Mouse (Mus musculus) heart, embryonic 12.5 days (tissue): ENCODE measurements around the gene Myo9b. TPM values are rescaled to one million over a fixed set of nuclear protein-coding genes. Genes with fewer than 3 reads are reported as not detected.
"Not testable (repeated sequence)": the region's sequence is repeated elsewhere in the genome, so short reads cannot be mapped to it uniquely, and the experiment has no call there.

Source experiments
- ATAC-seq: fragments of 200-750 bp; cut with Nextera tagmentation; 2 replicates; pipeline ENCODE4 v1.8.0; 2017; ENCODE audit warnings: moderate TSS enrichment, moderate library complexity; ENCODE audit not compliant: insufficient number of reproducible peaks, low FRiP score
- H3K27ac ChIP-seq: fragments of 300-500 bp; sonication (generic); 2 replicates; pipeline ENCODE4 v1.5.1; 2016; ENCODE audit warnings: mild to moderate bottlenecking, moderate library complexity; ENCODE audit not compliant: poor library complexity, severe bottlenecking
- H3K27me3 ChIP-seq: fragments of 300-500 bp; sonication (generic); replicated peaks from 2 replicates; pipeline ENCODE4 v1.6.1; 2016; ENCODE audit warnings: mild to moderate bottlenecking, moderate library complexity
- H3K36me3 ChIP-seq: fragments of 300-500 bp; sonication (generic); 2 replicates; pipeline ENCODE4 v1.6.1; 2016; ENCODE audit warnings: mild to moderate bottlenecking, moderate library complexity
- H3K4me1 ChIP-seq: fragments of 300-500 bp; sonication (generic); replicated peaks from 2 replicates; pipeline ENCODE4 v1.6.1; 2016; ENCODE audit warnings: mild to moderate bottlenecking
- H3K4me2 ChIP-seq: fragments of 300-500 bp; sonication (generic); 2 replicates; pipeline ENCODE4 v1.6.1; 2016; ENCODE audit warnings: mild to moderate bottlenecking, moderate library complexity
- H3K4me3 ChIP-seq: fragments of 300-500 bp; sonication (generic); 2 replicates; pipeline ENCODE4 v1.5.1; 2016; ENCODE audit warnings: mild to moderate bottlenecking
- H3K9ac ChIP-seq: fragments of 300-500 bp; sonication (generic); 2 replicates; pipeline ENCODE4 v1.6.1; 2016; ENCODE audit warnings: mild to moderate bottlenecking, moderate library complexity
- H3K9me3 ChIP-seq: fragments of 300-500 bp; sonication (generic); replicated peaks from 2 replicates; pipeline ENCODE4 v1.6.1; 2016; ENCODE audit warnings: mild to moderate bottlenecking, moderate library complexity
- WGBS: fragments of 180-500 bp; shearing (Covaris S2); methylation state at CpG from one replicate; pipeline ENCODE4 v1.1.7; 2016; 5-methylcytosine and 5-hydroxymethylcytosine counted together
- polyA plus RNA-seq: library from polyadenylated mRNA; unstranded; fragments of >200 nt; fragmentation: Nextera tagmentation; extraction: Ambion mirVana; gene quantifications from 2 replicates; pipeline ENCODE4 v1.2.1, GENCODE M21; 2016

Gene Myo9b
- polyA plus RNA-seq, 1 experiment from 2014 or later: 28.1 TPM

- Histone ChIP-seq H3K27me3 (no peaks in the 10 kb centered on the region), H3K36me3 (peaks cover 23% of the 10 kb centered on the region), H3K27ac (no peak overlapping the region), H3K4me3 (no peak overlapping the region), H3K9me3 (no peaks in the 10 kb centered on the region), H3K4me2 (no peak overlapping the region), H3K4me1 (peaks cover 45% of the 10 kb centered on the region), H3K9ac (0 out of 2 replicates have a peak overlapping the region, but pooled peaks have one; percentile 22)
- ATAC-seq: no peak
- WGBS: 90% methylated on average over 3 of the region's 3 CpGs
Observed at GRCm38 (mm10) chr8:71276166-71276565, 3.7 kb downstream of the Myo9b start.

DNA sequence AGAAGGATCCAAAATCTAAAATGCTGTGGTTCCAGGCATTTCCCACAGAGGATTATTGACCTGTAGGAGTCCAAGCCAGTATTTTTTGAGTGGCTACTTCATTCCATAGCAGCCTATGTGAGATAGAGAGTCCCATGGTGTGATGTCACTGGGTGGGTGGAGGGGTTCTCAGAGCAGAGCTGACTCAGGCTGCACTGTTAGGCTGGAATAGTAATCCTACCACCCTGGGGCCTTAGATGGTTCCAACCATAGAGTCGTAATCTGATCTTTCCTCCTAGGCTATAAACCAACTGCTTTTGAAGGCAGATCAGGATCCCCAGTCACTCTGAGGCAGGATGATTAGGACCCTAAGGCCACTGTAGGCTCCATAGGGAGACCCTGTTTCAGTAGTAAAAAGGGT is 6.9 kb downstream of the Myo9b start:
- WGBS: 82% methylated on average over 1 of the region's 1 CpGs
- H3K4me1 ChIP-seq: peaks cover 59% of the 10 kb centered on the region
- H3K4me3 ChIP-seq, H3K27me3 ChIP-seq, H3K27ac ChIP-seq, H3K9ac ChIP-seq, ATAC-seq, H3K9me3 ChIP-seq, H3K4me2 ChIP-seq: not testable (repeated sequence)
- peaks cover 27% of the 10 kb centered on the region for H3K36me3 ChIP-seq

DNA sequence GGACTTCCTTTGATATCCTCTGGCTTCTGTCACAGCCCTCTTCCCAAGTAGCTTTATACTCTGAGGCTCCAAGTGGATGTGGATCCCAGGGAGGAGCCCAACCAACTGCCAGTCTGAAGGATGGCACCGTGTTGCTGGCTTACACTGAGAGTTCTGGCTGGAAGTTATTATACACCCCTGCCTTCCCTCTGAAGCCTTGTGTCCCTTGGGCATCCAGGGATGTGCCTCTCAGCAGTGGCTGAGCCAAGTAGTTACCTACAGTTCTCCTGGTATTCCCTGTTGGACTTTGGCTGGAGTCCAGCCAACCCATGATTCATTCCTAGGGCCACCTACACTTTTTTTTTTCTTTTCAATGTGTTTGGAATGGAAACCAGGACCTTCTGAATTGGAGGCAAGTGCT is 9.2 kb downstream of the Myo9b start:
- not testable (repeated sequence) for ATAC-seq, H3K9ac ChIP-seq, H3K4me3 ChIP-seq, H3K4me2 ChIP-seq, H3K27me3 ChIP-seq, H3K9me3 ChIP-seq
- peaks cover 13% of the 10 kb centered on the region for H3K36me3 ChIP-seq
- peaks cover 52% of the 10 kb centered on the region for H3K4me1 ChIP-seq
- 70% methylated on average over 1 of the region's 1 CpGs for WGBS
- H3K27ac ChIP-seq: peak overlapping the region; percentile 90

GRCm38 (mm10) chr8:71282621-71283020 is 10.1 kb downstream of the Myo9b start:
- no peak overlapping the region for H3K4me3 ChIP-seq
- peaks cover 10% of the 10 kb centered on the region; the same call in 1 of the 2 replicates for H3K36me3 ChIP-seq
- peak overlapping the region; percentile 90 for H3K27ac ChIP-seq
- 52% methylated on average over 5 of the region's 5 CpGs for WGBS
- H3K9me3 ChIP-seq: no peaks in the 10 kb centered on the region
- H3K4me1 ChIP-seq: peaks cover 52% of the 10 kb centered on the region
- peak overlapping the region; percentile 47 for H3K4me2 ChIP-seq
- ATAC-seq: peak; percentile 36; the same call in 1 of the 2 replicates
- H3K9ac ChIP-seq: peak overlapping the region; percentile 47; the same call in 1 of the 2 replicates
- H3K27me3 ChIP-seq: no peaks in the 10 kb centered on the region

DNA sequence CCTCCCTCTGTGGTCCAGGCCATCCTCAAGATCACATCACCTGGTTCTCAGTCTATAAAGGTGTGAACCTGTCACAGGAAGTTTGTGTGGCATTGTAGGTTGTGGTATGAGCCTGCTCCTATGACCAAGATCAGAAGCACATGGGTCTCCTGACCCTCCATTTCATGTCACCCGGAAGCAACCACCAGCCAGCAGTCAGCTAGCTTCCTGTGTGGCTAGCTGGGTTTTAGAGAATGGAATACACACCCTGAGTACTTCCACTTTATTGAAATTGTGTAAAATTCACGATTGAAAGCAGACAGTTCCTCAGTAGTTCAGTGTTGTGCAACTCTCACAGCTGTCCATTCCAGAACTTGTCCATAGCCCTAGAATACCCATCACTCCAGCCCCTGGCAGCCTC is 13.7 kb downstream of the Myo9b start:
- H3K27me3 ChIP-seq, H3K9ac ChIP-seq, H3K9me3 ChIP-seq, ATAC-seq, H3K27ac ChIP-seq, H3K4me2 ChIP-seq, H3K4me3 ChIP-seq: not testable (repeated sequence)
- peaks cover 31% of the 10 kb centered on the region for H3K36me3 ChIP-seq
- peaks cover 61% of the 10 kb centered on the region for H3K4me1 ChIP-seq
- 70% methylated on average over 2 of the region's 2 CpGs for WGBS

DNA sequence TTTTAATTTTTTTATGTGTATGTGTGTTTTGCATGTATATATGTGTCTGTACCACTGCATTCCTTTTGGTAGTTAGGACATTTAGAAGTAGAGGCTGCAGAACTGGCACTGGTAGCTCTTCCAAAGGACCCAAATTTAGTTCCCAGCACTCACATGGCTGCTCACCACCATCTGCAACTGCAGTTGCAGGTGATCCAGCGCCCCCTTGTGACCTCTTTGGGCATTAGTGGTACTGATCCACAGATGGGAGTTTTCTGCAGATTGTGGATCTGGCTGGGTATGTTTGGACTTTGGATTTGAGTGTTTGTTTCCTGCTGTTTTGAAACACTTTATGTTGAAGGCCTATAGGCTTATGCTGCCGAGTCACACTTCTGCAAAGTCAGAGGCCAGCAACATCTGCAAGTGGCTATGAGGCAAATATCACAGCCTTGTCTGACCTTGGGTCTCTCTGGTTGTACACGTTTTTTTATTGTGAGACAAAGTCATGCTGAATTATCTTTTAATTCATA is 16.0 kb downstream of the Myo9b start:
- H3K27ac ChIP-seq: no peak overlapping the region
- no peak overlapping the region for H3K4me2 ChIP-seq
- no peak overlapping the region for H3K9ac ChIP-seq
- H3K9me3 ChIP-seq: no peaks in the 10 kb centered on the region
- peaks cover 43% of the 10 kb centered on the region for H3K4me1 ChIP-seq
- ATAC-seq: no peak
- H3K36me3 ChIP-seq: peaks cover 45% of the 10 kb centered on the region
- 56% methylated on average over 3 of the region's 3 CpGs for WGBS
- H3K4me3 ChIP-seq: no peak overlapping the region
- H3K27me3 ChIP-seq: no peaks in the 10 kb centered on the region

- H3K27ac ChIP-seq: no peak overlapping the region
- WGBS: 56% methylated on average over 7 of the region's 7 CpGs
- ATAC-seq: no peak
- peaks cover 38% of the 10 kb centered on the region for H3K4me1 ChIP-seq
- H3K9me3 ChIP-seq: no peaks in the 10 kb centered on the region
- no peak overlapping the region for H3K4me3 ChIP-seq
- no peaks in the 10 kb centered on the region for H3K27me3 ChIP-seq
- peaks cover 48% of the 10 kb centered on the region for H3K36me3 ChIP-seq
- no peak overlapping the region for H3K4me2 ChIP-seq
- H3K9ac ChIP-seq: no peak overlapping the region
Observed at GRCm38 (mm10) chr8:71289098-71289497, 16.6 kb downstream of the Myo9b start.

DNA sequence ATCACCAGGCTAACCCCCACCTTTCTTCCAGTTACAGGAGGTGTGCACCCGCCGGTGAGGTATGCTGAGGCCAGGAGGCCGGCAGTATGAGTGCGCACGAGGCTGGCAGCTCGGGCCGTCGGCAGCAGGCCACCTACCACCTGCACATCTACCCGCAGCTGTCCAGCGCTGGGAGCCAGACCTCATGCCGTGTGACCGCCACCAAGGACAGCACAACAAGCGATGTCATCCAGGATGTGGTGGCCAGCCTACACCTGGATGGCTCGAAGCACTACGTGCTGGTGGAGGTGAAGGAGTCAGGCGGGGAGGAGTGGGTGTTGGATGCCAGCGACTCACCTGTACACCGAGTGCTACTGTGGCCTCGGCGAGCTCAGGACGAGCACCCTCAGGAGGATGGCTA is 17.7 kb downstream of the Myo9b start:
- ATAC-seq: 0 out of 2 replicates have a peak, but pooled peaks have one; percentile 10
- no peaks in the 10 kb centered on the region for H3K27me3 ChIP-seq
- H3K4me3 ChIP-seq: no peak overlapping the region
- 90% methylated on average over 21 of the region's 21 CpGs for WGBS
- H3K4me1 ChIP-seq: peaks cover 27% of the 10 kb centered on the region
- H3K4me2 ChIP-seq: no peak overlapping the region
- no peaks in the 10 kb centered on the region for H3K9me3 ChIP-seq
- peaks cover 56% of the 10 kb centered on the region for H3K36me3 ChIP-seq
- H3K9ac ChIP-seq: no peak overlapping the region
- no peak overlapping the region for H3K27ac ChIP-seq

- H3K36me3 ChIP-seq: peaks cover 61% of the 10 kb centered on the region
- peaks cover 26% of the 10 kb centered on the region for H3K4me1 ChIP-seq
- H3K9me3 ChIP-seq: no peaks in the 10 kb centered on the region
- ATAC-seq: no peak
- no peak overlapping the region for H3K4me3 ChIP-seq
- WGBS: 91% methylated on average over 10 of the region's 10 CpGs
- no peak overlapping the region for H3K4me2 ChIP-seq
- H3K27ac ChIP-seq: no peak overlapping the region
- H3K27me3 ChIP-seq: no peaks in the 10 kb centered on the region
- no peak overlapping the region for H3K9ac ChIP-seq
Observed at GRCm38 (mm10) chr8:71290911-71291310, 18.4 kb downstream of the Myo9b start.

DNA sequence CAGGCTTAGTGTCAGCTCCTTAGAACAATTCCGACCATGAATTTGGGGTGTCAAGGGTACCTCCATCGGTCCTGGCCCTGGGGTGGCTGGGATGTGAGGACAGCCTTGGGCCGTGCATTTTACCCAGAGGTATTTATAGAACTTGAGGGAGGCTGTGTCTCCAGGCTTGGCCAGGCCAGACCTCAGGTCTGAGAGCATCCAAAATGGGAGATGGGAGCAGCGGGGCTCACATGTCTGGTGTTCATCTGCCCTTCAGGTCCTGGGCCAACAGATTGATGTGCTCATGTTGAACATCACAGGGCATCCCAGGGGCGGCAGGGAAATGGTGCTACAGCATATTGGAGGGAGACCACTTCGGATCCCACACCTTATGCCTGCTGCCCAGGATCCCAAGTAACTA is 18.8 kb downstream of the Myo9b start:
- ATAC-seq: no peak
- Histone ChIP-seq H3K9ac (no peak overlapping the region), H3K36me3 (peaks cover 65% of the 10 kb centered on the region), H3K27me3 (no peaks in the 10 kb centered on the region), H3K4me1 (peaks cover 26% of the 10 kb centered on the region), H3K4me2 (no peak overlapping the region), H3K9me3 (no peaks in the 10 kb centered on the region), H3K27ac (no peak overlapping the region), H3K4me3 (no peak overlapping the region)
- 65% methylated on average over 6 of the region's 6 CpGs for WGBS

GRCm38 (mm10) chr8:71293930-71294329 is 21.4 kb downstream of the Myo9b start:
- H3K27me3 ChIP-seq, H3K4me3 ChIP-seq, H3K27ac ChIP-seq, H3K9me3 ChIP-seq, H3K9ac ChIP-seq, ATAC-seq, H3K4me2 ChIP-seq: not testable (repeated sequence)
- Histone ChIP-seq H3K4me1 (peaks cover 20% of the 10 kb centered on the region), H3K36me3 (peaks cover 72% of the 10 kb centered on the region)
- 96% methylated on average over 3 of the region's 3 CpGs for WGBS

DNA sequence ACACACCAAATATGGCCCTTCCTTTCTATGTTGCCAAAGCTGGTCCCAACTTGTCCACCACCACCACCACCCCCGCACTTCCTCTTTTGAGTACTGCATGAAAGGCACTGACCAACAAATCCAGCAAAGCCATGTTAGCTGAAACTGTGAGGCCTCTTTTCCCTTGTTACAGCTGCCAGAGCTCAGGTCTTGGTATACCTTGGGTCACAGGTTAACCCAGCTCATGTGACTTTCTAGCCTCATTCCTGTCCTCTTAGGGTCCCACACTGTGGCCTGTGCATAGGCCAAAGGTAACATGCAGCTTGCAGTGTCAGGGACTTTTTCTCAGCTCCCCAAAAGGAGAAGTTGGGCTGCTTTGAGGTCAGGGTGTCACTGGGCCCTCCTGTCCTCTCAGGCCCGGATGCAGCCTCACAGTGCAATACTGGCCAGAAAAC is 23.7 kb downstream of the Myo9b start:
- Histone ChIP-seq H3K9me3 (no peaks in the 10 kb centered on the region), H3K4me1 (peaks cover 13% of the 10 kb centered on the region), H3K27ac (no peak overlapping the region), H3K4me3 (no peak overlapping the region), H3K27me3 (no peaks in the 10 kb centered on the region), H3K36me3 (peaks cover 63% of the 10 kb centered on the region), H3K9ac (no peak overlapping the region), H3K4me2 (no peak overlapping the region)
- 88% methylated on average over 2 of the region's 2 CpGs for WGBS
- ATAC-seq: no peak
